Mouse (Mus musculus) erythroblast, embryonic 14.5 days (primary cell): ENCODE data around the gene Vwc2l. TPM values are rescaled to one million over a fixed set of nuclear protein-coding genes. Genes with fewer than 3 reads are reported as not detected.

Experiments
- H3K27me3 ChIP-seq: 2 replicates; pipeline ENCODE4 v1.6.1; 2012; ENCODE audit warnings: inconsistent platforms; ENCODE audit not compliant: control insufficient read depth
- H3K36me3 ChIP-seq: 2 replicates; pipeline ENCODE4 v1.6.1; 2012; ENCODE audit warnings: mild to moderate bottlenecking, inconsistent platforms; ENCODE audit not compliant: control insufficient read depth
- H3K4me1 ChIP-seq: 2 replicates; pipeline ENCODE4 v1.6.1; 2012; ENCODE audit warnings: inconsistent platforms; ENCODE audit not compliant: control insufficient read depth
- H3K4me3 ChIP-seq: replicated peaks from 2 replicates; pipeline ENCODE3; 2012; ENCODE audit warnings: moderate library complexity, mild to moderate bottlenecking, inconsistent platforms
- H3K9me3 ChIP-seq: 2 replicates; pipeline ENCODE4 v1.6.1; 2012; ENCODE audit warnings: low read length, inconsistent platforms, mixed read lengths; ENCODE audit not compliant: control insufficient read depth
- GATA1 ChIP-seq: IDR thresholded peaks from 2 replicates; pipeline ENCODE4 v1.6.1; 2012; ENCODE audit warnings: low read length, inconsistent platforms, mixed read lengths
- TAL1 ChIP-seq: IDR thresholded peaks from 3 replicates; pipeline ENCODE4 v1.6.1; 2012; ENCODE audit warnings: low read length, inconsistent platforms, mixed read lengths
- polyA plus RNA-seq: library from polyadenylated mRNA; stranded (reverse); fragments of >175 nt; gene quantifications from 2 replicates; pipeline ENCODE4 v1.2.3, GENCODE M21; 2012

Gene Vwc2l
- polyA plus RNA-seq, 1 experiment: 0.01 TPM

DNA sequence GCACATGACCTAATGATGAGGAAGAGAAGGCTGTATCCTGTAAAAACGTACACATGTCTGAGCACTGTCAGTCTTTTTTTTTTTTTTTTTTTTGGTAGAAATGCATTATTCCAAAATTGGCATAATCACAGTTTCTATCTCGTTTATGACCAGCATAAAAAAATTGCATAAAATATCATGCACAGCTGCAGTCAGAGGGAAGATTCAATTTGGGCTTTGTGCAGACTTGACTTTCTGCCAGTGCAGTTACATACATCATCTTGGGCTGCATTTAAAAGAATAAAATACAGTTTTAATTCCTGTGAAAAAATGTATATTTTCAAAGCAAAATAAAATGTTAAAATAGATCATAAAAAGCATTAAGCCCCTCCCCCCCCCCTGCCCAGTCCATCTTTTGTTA lies 97.6 kb downstream of the Vwc2l start:
- Histone ChIP-seq H3K27me3 (no peaks in the 10 kb centered on the region), H3K36me3 (no peaks in the 10 kb centered on the region), H3K4me3 (no peak overlapping the region), H3K9me3 (no peaks in the 10 kb centered on the region), H3K4me1 (no peaks in the 10 kb centered on the region)
- TF ChIP-seq GATA1: no peak
- no peak for TF ChIP-seq TAL1

DNA sequence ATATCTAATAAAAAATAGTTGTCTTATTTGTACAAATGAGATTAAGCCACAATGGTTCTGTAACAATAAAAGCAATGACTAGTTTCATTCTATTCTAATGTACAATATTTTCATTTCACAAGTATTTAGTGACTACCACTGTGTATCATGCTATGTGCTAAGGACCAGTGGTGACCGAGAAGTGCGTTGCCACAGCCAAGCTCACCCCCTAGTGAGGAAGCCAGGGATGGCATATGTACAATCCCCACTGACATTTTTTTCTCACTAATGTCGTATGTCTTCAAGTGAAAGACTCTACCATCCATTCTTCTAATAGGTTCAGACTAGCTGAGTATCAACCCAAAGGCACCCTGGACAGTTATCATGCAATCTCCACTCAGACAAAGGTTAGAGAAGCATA lies 107.7 kb downstream of the Vwc2l start:
- Histone ChIP-seq H3K36me3 (no peaks in the 10 kb centered on the region), H3K27me3 (no peaks in the 10 kb centered on the region), H3K9me3 (no peaks in the 10 kb centered on the region), H3K4me1 (no peaks in the 10 kb centered on the region), H3K4me3 (no peak overlapping the region)
- no peak for TF ChIP-seq GATA1
- no peak for TF ChIP-seq TAL1

DNA sequence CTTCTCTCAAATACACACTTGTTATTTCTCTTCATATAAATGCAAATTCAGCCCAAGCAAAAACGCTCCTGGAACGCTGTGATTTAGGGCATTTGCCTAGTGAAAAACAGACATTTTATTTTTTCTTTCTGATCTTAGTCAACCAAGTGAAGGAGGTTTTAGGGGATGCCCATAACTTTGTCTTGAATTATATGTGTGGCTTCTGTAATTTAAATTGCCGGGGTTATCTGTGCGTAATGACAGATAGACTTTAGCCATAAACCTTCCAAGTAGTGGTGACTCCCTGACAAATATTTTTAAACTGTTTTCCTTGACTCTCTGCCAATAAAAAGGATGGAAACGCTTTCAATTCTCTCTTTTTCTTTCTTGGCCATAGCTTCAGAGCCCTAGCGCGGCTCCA lies 116.7 kb downstream of the Vwc2l start:
- no peaks in the 10 kb centered on the region for H3K9me3 ChIP-seq
- H3K4me1 ChIP-seq: no peaks in the 10 kb centered on the region
- no peaks in the 10 kb centered on the region for H3K36me3 ChIP-seq
- no peaks in the 10 kb centered on the region for H3K27me3 ChIP-seq
- TF ChIP-seq GATA1 (no peak), TAL1 (no peak)
- H3K4me3 ChIP-seq: no peak overlapping the region

DNA sequence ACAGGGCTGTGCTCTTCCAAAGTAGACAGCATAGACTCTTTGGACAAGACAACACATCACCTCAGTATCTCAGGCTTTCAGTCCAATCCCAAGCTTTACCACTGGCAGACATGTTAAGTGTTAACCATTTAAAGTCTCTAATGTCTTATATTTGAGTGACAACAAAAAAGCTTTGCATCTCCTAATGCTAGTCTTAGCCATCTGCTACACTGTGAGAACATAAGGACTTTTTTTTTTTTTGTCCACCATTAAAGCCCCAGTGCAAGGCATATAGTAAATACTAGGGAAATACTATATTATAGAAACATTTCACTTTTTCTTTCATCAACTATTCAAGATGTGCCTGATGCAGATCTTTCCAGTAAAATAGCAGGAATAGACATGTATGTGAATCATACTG lies 119.8 kb downstream of the Vwc2l start:
- Histone ChIP-seq H3K4me1 (no peaks in the 10 kb centered on the region), H3K9me3 (no peaks in the 10 kb centered on the region), H3K4me3 (no peak overlapping the region), H3K36me3 (no peaks in the 10 kb centered on the region), H3K27me3 (no peaks in the 10 kb centered on the region)
- TF ChIP-seq GATA1: no peak
- TF ChIP-seq TAL1: no peak

DNA sequence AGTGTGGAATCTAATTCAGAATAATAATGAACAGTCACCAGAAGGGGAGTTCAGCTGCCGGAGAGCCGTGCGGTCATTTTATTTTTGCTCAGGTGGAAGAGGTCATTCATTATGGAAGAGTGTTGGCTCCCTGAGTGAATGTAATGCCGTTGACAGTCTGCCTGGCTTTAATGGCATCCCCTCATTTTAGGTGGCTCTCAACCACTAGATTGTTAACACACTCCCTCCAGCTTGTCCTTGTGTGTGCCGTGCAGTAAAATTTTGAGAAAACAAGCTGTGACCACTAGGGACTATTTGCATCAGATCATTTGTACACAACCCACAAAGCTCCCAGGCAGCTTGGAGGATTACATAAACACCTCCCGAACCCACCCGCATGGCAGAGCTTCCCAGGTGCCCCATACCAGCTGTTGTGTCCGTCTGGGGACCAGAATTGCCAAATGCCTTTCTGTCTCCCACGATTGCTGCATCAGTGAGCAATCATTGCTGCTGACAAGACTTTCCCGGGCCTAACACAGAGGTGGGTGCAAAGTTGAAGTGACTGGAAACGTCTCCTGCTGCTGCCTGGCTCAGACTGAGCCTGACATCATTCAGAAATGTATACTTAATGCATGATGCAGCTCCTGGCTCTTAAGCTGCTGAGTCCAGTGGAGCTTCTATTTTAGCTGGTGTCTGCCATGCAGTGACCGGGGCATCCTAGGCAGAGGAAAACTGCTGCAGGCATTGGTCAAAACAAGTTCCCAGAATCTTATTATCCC lies 126.3 kb downstream of the Vwc2l start:
- TF ChIP-seq TAL1 (no peak), GATA1 (no peak)
- H3K27me3 ChIP-seq: no peaks in the 10 kb centered on the region
- no peaks in the 10 kb centered on the region; the same call in 1 of the 2 replicates for H3K9me3 ChIP-seq
- H3K36me3 ChIP-seq: no peaks in the 10 kb centered on the region
- no peak overlapping the region for H3K4me3 ChIP-seq
- H3K4me1 ChIP-seq: no peaks in the 10 kb centered on the region

DNA sequence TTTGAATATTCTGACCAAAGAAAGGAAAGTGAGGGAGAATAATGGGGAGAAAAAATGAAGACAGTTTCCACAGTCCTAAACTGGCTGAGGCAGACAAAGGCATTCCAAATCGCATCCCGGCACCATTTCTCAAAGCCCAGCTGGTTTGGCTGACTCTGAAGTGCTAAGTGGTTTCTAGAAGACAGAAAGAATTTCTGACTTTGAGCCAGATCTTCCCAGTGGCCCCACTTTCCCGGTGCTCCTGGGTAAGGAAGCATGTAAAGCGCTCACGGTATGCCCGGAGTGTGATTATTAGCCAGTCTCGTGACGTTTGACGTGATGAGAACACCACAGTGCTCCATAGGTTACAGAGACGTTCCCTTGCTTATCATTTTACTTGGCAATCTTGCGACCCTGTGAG lies 127.9 kb downstream of the Vwc2l start:
- Histone ChIP-seq H3K9me3 (no peaks in the 10 kb centered on the region; the same call in 1 of the 2 replicates), H3K36me3 (no peaks in the 10 kb centered on the region), H3K27me3 (no peaks in the 10 kb centered on the region), H3K4me1 (no peaks in the 10 kb centered on the region), H3K4me3 (no peak overlapping the region)
- no peak for TF ChIP-seq GATA1
- TF ChIP-seq TAL1: no peak

DNA sequence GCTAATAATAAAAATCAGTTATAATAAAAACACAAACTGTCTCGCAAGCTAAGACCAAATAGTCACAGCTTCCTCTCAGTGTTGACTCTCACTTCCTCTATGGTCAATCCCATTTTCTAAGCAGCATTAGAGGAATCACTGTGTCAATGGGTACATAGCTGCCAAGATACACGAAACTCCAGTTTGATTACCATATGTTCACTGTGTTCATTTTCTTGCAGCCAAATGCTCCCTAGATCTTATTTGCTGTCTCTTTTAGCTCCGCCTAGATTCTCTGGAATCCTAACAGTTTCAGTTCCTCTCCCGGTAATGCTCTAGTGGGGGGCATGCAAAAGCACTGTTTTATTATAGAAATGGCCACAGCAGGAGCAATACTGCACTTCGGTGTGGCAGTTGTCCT lies 130.4 kb downstream of the Vwc2l start:
- TF ChIP-seq GATA1: no peak
- no peak for TF ChIP-seq TAL1
- H3K9me3 ChIP-seq: no peaks in the 10 kb centered on the region; the same call in 1 of the 2 replicates
- H3K4me3 ChIP-seq: no peak overlapping the region
- H3K27me3 ChIP-seq: no peaks in the 10 kb centered on the region
- no peaks in the 10 kb centered on the region for H3K4me1 ChIP-seq
- no peaks in the 10 kb centered on the region for H3K36me3 ChIP-seq

DNA sequence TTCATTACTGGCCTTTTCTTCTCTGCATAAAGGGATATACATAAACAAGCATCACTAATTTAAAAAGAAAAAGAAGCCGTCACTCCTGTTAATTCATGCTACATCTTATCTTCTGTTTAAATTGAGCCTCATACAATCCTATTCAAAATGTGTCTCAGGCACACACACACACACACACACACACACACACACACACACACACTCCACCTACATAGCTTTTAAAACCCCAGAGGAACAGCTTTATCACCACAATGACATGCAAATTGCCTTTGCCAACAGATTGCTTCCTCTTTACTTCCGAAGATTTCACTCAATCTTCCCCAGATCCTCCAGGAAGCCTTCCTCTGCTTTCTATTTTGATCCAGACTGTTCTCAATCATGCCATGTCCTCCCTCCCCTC lies 136.2 kb downstream of the Vwc2l start:
- no peak for TF ChIP-seq GATA1
- TF ChIP-seq TAL1: no peak
- no peaks in the 10 kb centered on the region for H3K9me3 ChIP-seq
- H3K36me3 ChIP-seq: no peaks in the 10 kb centered on the region
- no peaks in the 10 kb centered on the region for H3K27me3 ChIP-seq
- H3K4me1 ChIP-seq: no peaks in the 10 kb centered on the region
- H3K4me3 ChIP-seq: no peak overlapping the region

DNA sequence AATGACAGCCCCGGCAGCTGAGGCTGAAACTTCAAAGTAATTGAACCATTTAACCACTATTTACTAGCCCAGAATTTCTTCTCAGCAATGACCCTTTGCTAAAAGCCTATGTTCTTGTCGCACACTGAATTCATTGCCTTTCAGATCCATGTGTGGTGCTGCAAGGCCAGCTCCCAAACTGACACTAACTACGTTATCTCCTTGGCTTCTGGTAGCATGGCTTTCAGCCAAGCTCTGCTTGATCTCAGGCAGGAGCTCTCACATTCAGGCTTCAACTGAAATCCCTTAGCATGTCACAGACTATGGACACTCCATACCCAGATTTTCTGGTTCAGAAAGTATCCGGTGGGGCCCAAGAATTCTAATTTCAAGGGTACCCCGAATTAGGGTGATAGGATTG lies 140.6 kb downstream of the Vwc2l start:
- Histone ChIP-seq H3K4me3 (no peak overlapping the region), H3K36me3 (no peaks in the 10 kb centered on the region), H3K4me1 (no peaks in the 10 kb centered on the region), H3K27me3 (no peaks in the 10 kb centered on the region), H3K9me3 (no peaks in the 10 kb centered on the region)
- no peak for TF ChIP-seq TAL1
- TF ChIP-seq GATA1: no peak

DNA sequence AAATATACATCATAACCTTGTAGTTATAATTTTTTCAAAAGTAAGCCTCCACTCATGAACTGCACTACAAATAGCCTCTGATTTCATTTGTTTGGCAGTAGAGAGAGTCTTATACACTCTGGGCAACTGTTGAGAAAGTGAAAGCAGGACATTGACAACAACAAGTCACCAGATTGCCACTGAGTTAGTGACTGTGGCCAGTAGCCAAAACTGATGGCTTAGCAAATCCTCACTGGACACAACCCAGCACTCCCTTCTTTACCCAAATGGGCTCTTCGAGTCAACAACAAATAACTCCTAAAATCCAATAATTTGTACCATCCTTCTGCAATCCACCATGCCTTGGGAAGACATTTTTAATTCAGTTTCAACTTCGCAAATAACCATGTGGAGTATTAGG lies 155.0 kb downstream of the Vwc2l start:
- Histone ChIP-seq H3K4me3 (no peak overlapping the region), H3K27me3 (no peaks in the 10 kb centered on the region), H3K4me1 (no peaks in the 10 kb centered on the region), H3K9me3 (no peaks in the 10 kb centered on the region), H3K36me3 (no peaks in the 10 kb centered on the region)
- TF ChIP-seq GATA1 (no peak), TAL1 (no peak)
